Mouse (Mus musculus) C2C12 (cell line): ENCODE measurements around the gene Pdcd2. TPM values are rescaled to one million over a fixed set of nuclear protein-coding genes. Genes with fewer than 3 reads are reported as not detected.

Source experiments
- H3K27me3 ChIP-seq: one replicate; pipeline ENCODE4 v1.6.1; 2011; ENCODE audit not compliant: control insufficient read depth, insufficient read depth, insufficient read length
- H3K36me3 ChIP-seq: one replicate; pipeline ENCODE4 v1.6.1; 2011; ENCODE audit not compliant: control insufficient read depth, insufficient read depth
- H3K4me3 ChIP-seq: one replicate; pipeline ENCODE4 v1.5.1; 2011; ENCODE audit warnings: mild to moderate bottlenecking, control low read depth; ENCODE audit not compliant: poor library complexity, insufficient read depth, severe bottlenecking
- H3K79me2 ChIP-seq: one replicate; pipeline ENCODE4 v1.6.1; 2011; ENCODE audit not compliant: control insufficient read depth, insufficient read depth
- H3K79me3 ChIP-seq: one replicate; pipeline ENCODE4 v1.6.1; 2011; ENCODE audit warnings: low read depth, control low read depth
- H3ac ChIP-seq: one replicate; pipeline ENCODE3; 2011; ENCODE audit warnings: low read depth; ENCODE audit not compliant: control insufficient read depth, insufficient read length
- CEBPB ChIP-seq: IDR thresholded peaks from one replicate; pipeline ENCODE4 v1.6.1; 2011; ENCODE audit warnings: low read depth, mild to moderate bottlenecking, control low read depth, moderate library complexity
- CTCF ChIP-seq: IDR thresholded peaks from one replicate; pipeline ENCODE4 v1.5.1; 2011; ENCODE audit not compliant: control insufficient read depth, insufficient read depth, insufficient read length
- FOSL1 ChIP-seq: IDR thresholded peaks from one replicate; pipeline ENCODE4 v1.8.0; 2011; ENCODE audit warnings: mild to moderate bottlenecking, low read length; ENCODE audit not compliant: poor library complexity, insufficient read depth, severe bottlenecking
- MAX ChIP-seq: IDR thresholded peaks from one replicate; pipeline ENCODE4 v1.6.1; 2011; ENCODE audit warnings: mild to moderate bottlenecking, control low read depth
- MYOD1 ChIP-seq: IDR thresholded peaks from one replicate; pipeline ENCODE4 v1.6.1; 2011; ENCODE audit warnings: low read depth; ENCODE audit not compliant: control insufficient read depth, insufficient read length
- MYOG ChIP-seq: IDR thresholded peaks from one replicate; pipeline ENCODE4 v1.6.1; 2011; ENCODE audit not compliant: control insufficient read depth, insufficient read length; ENCODE audit errors: extremely low read depth
- USF1 ChIP-seq: IDR thresholded peaks from one replicate; pipeline ENCODE4 v1.6.1; 2011; ENCODE audit warnings: low read depth, mild to moderate bottlenecking, control low read depth, moderate library complexity
- long read RNA-seq, 2 experiments: library from polyadenylated mRNA; unstranded; transcript quantifications; one replicate each; pipeline ENCODE4 v2.0.0; 2019 to 2020
- polyA plus RNA-seq: library from polyadenylated mRNA; unstranded; fragments of >200 nt; fragmentation: generic; extraction: Trizol; gene quantifications from one replicate; pipeline ENCODE4 v1.2.1, GENCODE M21; 2012; ENCODE audit warnings: missing spikeins

Pdcd2 gene
- 42.5 TPM for polyA plus RNA-seq
- long read RNA-seq, experiment 1, transcript Pdcd2-201 (6 exons, 1,120 nt), result major isoform, 31 of 35 reads
- long read RNA-seq, experiment 1, partial matches to known transcripts, result 1 of 35 reads
- long read RNA-seq, experiment 1, other reads (novel, unspliced or antisense), result 3 of 35 reads
- long read RNA-seq, experiment 2, transcript Pdcd2-201 (6 exons, 1,120 nt), result major isoform, 13 of 18 reads
- long read RNA-seq, experiment 2, partial matches to known transcripts, result 0 of 18 reads
- long read RNA-seq, experiment 2, other reads (novel, unspliced or antisense), result 4 of 18 reads

DNA sequence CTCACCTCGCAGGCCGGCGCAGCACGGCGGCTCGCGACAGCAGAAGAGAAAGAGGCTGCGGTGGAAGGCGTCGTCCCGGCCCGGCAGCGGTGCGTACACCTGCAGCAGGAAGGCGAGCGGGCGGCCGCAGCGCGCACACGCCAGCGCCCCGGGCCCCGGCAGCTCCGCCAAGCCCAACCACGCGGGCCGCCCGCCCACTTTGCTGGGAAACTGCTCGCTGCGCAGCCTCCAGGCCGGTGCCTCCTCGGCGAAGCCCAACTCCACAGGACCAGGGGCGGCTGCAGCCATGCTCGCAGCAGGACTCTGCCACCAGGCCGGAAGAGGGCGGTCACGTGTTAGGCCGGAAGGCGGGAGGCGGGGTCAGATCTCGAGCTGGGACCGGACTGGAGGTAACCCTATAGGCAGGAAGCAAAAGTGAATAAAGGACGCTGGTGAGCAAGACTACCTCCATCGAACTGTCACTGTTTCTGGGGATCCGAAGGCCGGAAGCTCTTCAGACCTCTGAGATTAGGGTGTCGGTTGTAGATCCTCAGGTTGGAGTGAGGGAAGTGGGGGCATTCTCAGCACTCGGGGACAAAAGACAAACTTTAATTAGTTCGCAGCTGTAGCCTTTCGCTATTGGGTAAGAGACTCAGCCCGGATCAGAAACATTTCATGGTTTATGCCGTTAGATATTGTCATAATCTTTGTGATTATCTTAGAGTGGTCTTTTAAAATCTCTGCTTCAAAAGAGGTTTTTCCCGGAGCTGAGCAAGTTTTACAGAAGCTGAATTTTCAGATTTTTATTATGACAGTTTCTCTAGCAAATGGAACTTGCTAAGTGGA lies at the start of gene Pdcd2:
Pdcd2 (minus strand) TSS at position 316 of the 825 bp plus-strand sequence.
- peak within 1 kb of the TSS; percentile 63 for H3K4me3 ChIP-seq
- H3K79me3 ChIP-seq, result peaks cover 12% of the 10 kb centered on the region
- H3K36me3 ChIP-seq, result peaks cover 35% of the 10 kb centered on the region
- H3ac ChIP-seq, result peak within 1 kb of the TSS; percentile 90
- peaks cover 32% of the 10 kb centered on the region for H3K79me2 ChIP-seq
- TF ChIP-seq MAX, result peak; percentile 92
- TF ChIP-seq MYOG, result no peak
- TF ChIP-seq FOSL1, result no peak
- TF ChIP-seq MYOD1, result no peak
- no peak for TF ChIP-seq CTCF
- TF ChIP-seq CEBPB, result no peak
- TF ChIP-seq USF1, result peak; percentile 93
- no peaks in the 10 kb centered on the region for H3K27me3 ChIP-seq

DNA sequence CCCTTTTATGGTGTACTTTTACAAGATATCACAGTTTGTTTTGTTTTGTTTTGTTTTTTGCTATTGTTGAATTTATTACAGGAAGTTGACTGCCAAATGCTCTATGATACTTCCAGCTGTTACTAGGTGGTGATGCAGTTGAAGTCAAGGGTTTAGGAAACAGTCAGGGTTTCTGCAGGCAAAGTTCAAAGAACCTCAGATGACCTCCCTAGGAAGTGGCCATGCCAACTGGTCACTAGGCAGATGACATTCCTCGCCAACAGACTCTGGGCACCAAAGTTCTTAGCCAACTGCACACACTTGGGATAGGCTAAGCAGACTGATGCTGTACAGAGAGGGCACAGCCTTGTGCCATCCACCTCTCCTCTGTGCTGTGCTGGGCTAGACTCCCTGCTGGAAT lies 48.0 kb upstream of the Pdcd2 start:
- H3K36me3 ChIP-seq, result no peaks in the 10 kb centered on the region
- H3ac ChIP-seq, result no peak overlapping the region
- H3K4me3 ChIP-seq, result no peak overlapping the region
- H3K79me2 ChIP-seq, result no peaks in the 10 kb centered on the region
- no peaks in the 10 kb centered on the region for H3K79me3 ChIP-seq
- TF ChIP-seq MYOD1, result no peak
- no peak for TF ChIP-seq CTCF
- TF ChIP-seq MAX, result no peak
- H3K27me3 ChIP-seq, result no peaks in the 10 kb centered on the region

DNA sequence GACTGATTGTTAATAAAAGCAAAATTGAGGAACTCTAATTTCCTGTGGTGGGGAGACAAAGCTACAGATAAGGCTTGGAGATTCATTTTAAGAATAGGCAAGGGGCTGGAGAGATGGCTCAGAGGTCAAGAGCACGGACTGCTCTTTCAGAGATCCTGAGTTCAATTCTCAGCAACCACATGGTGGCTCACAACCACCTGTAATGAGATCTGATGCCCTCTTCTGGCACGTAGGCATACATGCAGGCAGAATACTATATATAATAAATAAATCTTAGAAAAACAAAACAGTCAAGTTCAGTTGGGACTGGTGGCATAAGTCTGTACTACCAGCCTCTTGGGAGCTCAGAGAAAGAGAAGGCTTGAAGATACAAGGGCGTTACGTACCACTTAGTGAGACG lies 39.8 kb upstream of the Pdcd2 start:
- Histone ChIP-seq H3K27me3 (no peaks in the 10 kb centered on the region), H3K79me2 (no peaks in the 10 kb centered on the region), H3K79me3 (no peaks in the 10 kb centered on the region), H3ac (no peak overlapping the region), H3K36me3 (no peaks in the 10 kb centered on the region), H3K4me3 (no peak overlapping the region)
- TF ChIP-seq CEBPB (no peak), CTCF (no peak), MYOD1 (no peak), FOSL1 (no peak), MAX (no peak), USF1 (no peak), MYOG (no peak)

DNA sequence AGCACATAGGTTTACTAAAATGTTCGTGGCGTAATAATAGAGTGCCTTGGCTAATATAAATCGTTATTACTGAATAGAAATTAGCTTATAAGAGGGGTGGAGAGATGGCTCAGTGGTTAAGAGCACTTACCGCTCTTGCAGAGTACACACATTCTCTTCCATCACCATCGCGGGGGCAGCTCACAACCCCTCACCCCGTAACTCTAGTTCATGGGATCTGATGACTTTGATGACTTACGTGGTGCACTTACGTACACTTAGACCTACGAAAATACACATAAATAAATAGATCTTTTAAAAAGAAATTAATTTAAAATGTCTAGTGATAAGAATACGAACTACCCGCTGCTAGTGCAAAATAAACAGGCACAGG lies 37.8 kb upstream of the Pdcd2 start:
- Histone ChIP-seq H3K4me3 (no peak overlapping the region), H3K79me3 (no peaks in the 10 kb centered on the region), H3K79me2 (no peaks in the 10 kb centered on the region), H3K36me3 (no peaks in the 10 kb centered on the region), H3K27me3 (no peaks in the 10 kb centered on the region), H3ac (no peak overlapping the region)
- TF ChIP-seq CEBPB, result no peak
- TF ChIP-seq CTCF, result no peak
- TF ChIP-seq FOSL1, result no peak
- no peak for TF ChIP-seq MYOG
- no peak for TF ChIP-seq MYOD1
- no peak for TF ChIP-seq USF1
- no peak for TF ChIP-seq MAX

DNA sequence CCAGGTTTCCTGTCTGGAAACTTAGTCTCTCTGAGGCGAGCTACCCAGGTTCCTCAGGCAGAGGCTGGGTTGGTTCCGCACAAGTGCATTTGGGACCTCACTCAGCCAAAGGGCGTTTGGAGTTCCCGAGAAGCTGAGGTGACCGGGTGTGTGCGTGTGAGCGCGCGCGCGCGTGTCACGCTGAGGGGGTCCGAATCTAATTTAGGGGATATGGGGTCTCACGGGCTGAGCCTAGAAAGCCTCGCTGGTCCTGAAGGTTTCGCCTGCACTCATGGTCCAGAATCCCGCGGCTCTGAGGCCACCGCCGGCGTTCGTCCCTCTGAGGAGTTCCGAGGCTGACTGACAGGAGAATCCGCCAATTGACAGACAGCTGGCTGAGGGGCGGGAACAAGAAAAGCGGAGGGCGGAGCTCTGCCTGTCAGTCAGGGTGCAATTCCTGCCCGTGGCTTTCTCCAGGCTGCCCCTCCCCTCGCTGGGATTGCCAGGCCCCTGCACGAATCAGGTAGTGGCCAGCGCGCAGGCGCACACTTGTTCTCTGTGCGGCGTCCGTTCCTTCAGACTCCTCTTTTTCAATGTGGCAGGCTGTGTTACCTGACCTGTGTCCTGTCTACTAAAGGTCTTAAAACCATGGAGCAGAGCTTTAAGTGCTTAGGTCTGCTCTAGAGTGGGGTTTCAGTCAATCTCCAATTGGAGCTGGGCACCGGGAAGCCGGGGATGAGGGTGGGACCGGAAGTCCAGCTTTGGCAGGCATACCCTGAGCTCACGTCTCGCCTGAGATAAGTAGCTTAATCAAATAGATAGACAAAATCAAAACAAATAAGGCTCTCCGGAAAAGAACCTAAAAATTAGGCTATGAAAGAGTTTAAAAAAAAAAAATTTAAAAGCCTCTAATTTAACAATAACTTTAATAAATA lies 37.2 kb upstream of the Pdcd2 start, which contains the start of gene Prdm9:
Prdm9 (minus strand) TSS at position 341 of the 914 bp plus-strand sequence.
- Histone ChIP-seq H3K36me3 (no peaks in the 10 kb centered on the region), H3ac (peak within 1 kb of the TSS; percentile 76), H3K79me2 (no peaks in the 10 kb centered on the region), H3K27me3 (no peaks in the 10 kb centered on the region), H3K4me3 (peak within 1 kb of the TSS; percentile 44), H3K79me3 (no peaks in the 10 kb centered on the region)
- TF ChIP-seq MYOD1 (no peak), MAX (peak; percentile 78)
